ENCODE assay signal across 17 mouse cellular contexts in the genomic region with DNA sequence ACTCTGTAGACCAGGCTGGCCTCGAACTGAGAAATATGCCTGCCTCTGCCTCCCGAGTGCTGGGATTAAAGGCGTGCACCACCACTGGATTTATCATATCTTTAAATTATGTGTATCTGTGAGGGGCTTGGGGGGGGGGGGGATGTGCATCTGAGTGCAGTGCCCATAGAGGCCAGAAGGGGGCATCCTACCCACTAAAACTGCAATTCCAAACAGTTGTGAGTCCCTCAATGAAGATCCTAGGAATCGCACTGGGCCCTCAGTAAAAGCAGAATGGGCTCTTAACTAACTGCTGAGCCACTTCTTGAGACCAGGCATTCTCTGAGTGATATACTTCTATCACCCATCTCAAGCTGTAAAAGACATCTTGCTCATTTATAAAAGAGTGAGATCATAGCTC.
DNase-seq lines count a peak whose midpoint lies in the region; ATAC-seq and TF ChIP-seq lines count a peak whose summit lies in the region.
"Had no signal": no experiment of that assay in that cellular context is flagged by ENCODE, and none has a peak within 500 bp of the region (broad histone marks: within the 10 kb centered on the region; RNA-seq: fewer than 3 reads in every experiment).

No protein-coding gene starts in this region.

- no peaks in the 10 kb centered on the region for H3K4me1 ChIP-seq in liver, postnatal 0 days (ENCODE audit: insufficient read depth)
- no peaks in the 10 kb centered on the region for H3K4me1 ChIP-seq in liver, embryonic 12.5 days
- H3K4me1 ChIP-seq in ES-Bruce4 (ENCODE audit: control insufficient read depth, insufficient read depth, low read length): no peaks in the 10 kb centered on the region

- no peak for TF ChIP-seq EP300 in liver, postnatal 0 days (IDR thresholded peaks at IDR 0.05; ENCODE audit: low read depth)
- no peak for TF ChIP-seq EP300 in ES-Bruce4 (IDR thresholded peaks at IDR 0.05; ENCODE audit: insufficient read depth, low read depth, low read length)

- no peak overlapping the region for H3K4me3 ChIP-seq in gastrocnemius, adult 2 months
- no peak overlapping the region for H3K4me3 ChIP-seq in liver, postnatal 0 days (ENCODE audit: low read depth, low read length)
- no peak overlapping the region for H3K4me3 ChIP-seq in liver, embryonic 12.5 days
- no peak overlapping the region for H3K4me3 ChIP-seq in ES-Bruce4 (ENCODE audit: low read depth, low read length)
- H3K4me3 ChIP-seq: embryonic facial prominence, embryonic 12.5 days; forebrain, embryonic 13.5 days; heart, embryonic 13.5 days; midbrain, embryonic 12.5 days had no signal

- no peak overlapping the region for H3K27ac ChIP-seq in gastrocnemius, adult 2 months
- H3K27ac ChIP-seq in liver, postnatal 0 days (ENCODE audit: low read depth): no peak overlapping the region
- no peak overlapping the region for H3K27ac ChIP-seq in liver, embryonic 12.5 days
- no peak overlapping the region for H3K27ac ChIP-seq in ES-Bruce4 (ENCODE audit: insufficient read depth, low read length)
- H3K27ac ChIP-seq: heart, embryonic 13.5 days; midbrain, embryonic 12.5 days had no signal

- DNase-seq in gastrocnemius, adult 2 months: no peak
- no peak for DNase-seq in gastrocnemius, adult 18-20 months (ENCODE audit: low spot score)
- no peak for DNase-seq in liver, postnatal 0 days
- peak; percentile 46 for DNase-seq in induced T-regulatory cell, adult 2 months (ENCODE audit: low read depth)
- no peak for DNase-seq in right cerebral cortex, adult 2 months (ENCODE audit: low spot score in 2 of 2)
- DNase-seq: adrenal gland, adult 8-10 months; cerebellum, postnatal 14 days; gastrocnemius, postnatal 14 days; kidney, adult 11 months; lung, postnatal 36 days; right cerebral cortex, postnatal 4 days had no signal

- WGBS in liver, postnatal 0 days (ENCODE audit: insufficient replicate concordance): 93% methylated on average over 4 of the region's 4 CpGs
- WGBS in liver, embryonic 12.5 days (ENCODE audit: insufficient replicate concordance): 80% methylated on average over 4 of the region's 4 CpGs

- intact Hi-C loops in gastrocnemius, adult 2 months (cut with DNase I): no loop called here

- TF ChIP-seq POLR2A in ES-Bruce4 (IDR thresholded peaks at IDR 0.05; ENCODE audit: insufficient read depth, low read length): no peak

- H3K27me3 ChIP-seq in liver, postnatal 0 days (ENCODE audit: insufficient read depth, low read length): no peaks in the 10 kb centered on the region
- H3K27me3 ChIP-seq in liver, embryonic 12.5 days (replicated peaks): no peaks in the 10 kb centered on the region
- peaks cover 1% of the 10 kb centered on the region; the same call in 1 of the 2 replicates for H3K27me3 ChIP-seq in ES-Bruce4 (ENCODE audit: control insufficient read depth, insufficient read depth, low read length, poor library complexity, severe bottlenecking)
- H3K27me3 ChIP-seq: embryonic facial prominence, embryonic 12.5 days; heart, embryonic 13.5 days; midbrain, embryonic 12.5 days had no signal

- no peaks in the 10 kb centered on the region for H3K9me3 ChIP-seq in liver, postnatal 0 days (ENCODE audit: low read length)
- no peaks in the 10 kb centered on the region for H3K9me3 ChIP-seq in liver, embryonic 12.5 days (replicated peaks)
- H3K9me3 ChIP-seq in ES-Bruce4 (replicated peaks; ENCODE audit: control insufficient read depth, insufficient read depth, low read length, poor library complexity, severe bottlenecking): no peaks in the 10 kb centered on the region
- H3K9me3 ChIP-seq: embryonic facial prominence, embryonic 12.5 days; forebrain, embryonic 13.5 days; heart, embryonic 13.5 days; midbrain, embryonic 12.5 days had no signal

- no peaks in the 10 kb centered on the region for H3K36me3 ChIP-seq in liver, postnatal 0 days (replicated peaks; ENCODE audit: insufficient read depth, low read length)
- no peaks in the 10 kb centered on the region for H3K36me3 ChIP-seq in liver, embryonic 12.5 days
- no peaks in the 10 kb centered on the region for H3K36me3 ChIP-seq in ES-Bruce4 (ENCODE audit: control insufficient read depth, insufficient read depth, low read length, poor library complexity, severe bottlenecking)
- H3K36me3 ChIP-seq: heart, embryonic 13.5 days had no signal

- H3K4me2 ChIP-seq in liver, postnatal 0 days (ENCODE audit: low read depth, low read length): no peak overlapping the region
- no peak overlapping the region for H3K4me2 ChIP-seq in liver, embryonic 12.5 days
- H3K4me2 ChIP-seq: embryonic facial prominence, embryonic 12.5 days; forebrain, embryonic 13.5 days; heart, embryonic 13.5 days; midbrain, embryonic 12.5 days had no signal

- H3K9ac ChIP-seq in liver, postnatal 0 days (replicated peaks): no peak overlapping the region
- no peak overlapping the region for H3K9ac ChIP-seq in liver, embryonic 12.5 days
- H3K9ac ChIP-seq in ES-Bruce4 (ENCODE audit: low read depth, poor library complexity, severe bottlenecking): no peak overlapping the region
- H3K9ac ChIP-seq: embryonic facial prominence, embryonic 12.5 days; forebrain, embryonic 13.5 days; heart, embryonic 13.5 days; midbrain, embryonic 12.5 days had no signal

- ATAC-seq in liver, postnatal 0 days: no peak
- ATAC-seq in liver, embryonic 12.5 days: no peak
- ATAC-seq: forebrain, embryonic 13.5 days had no signal

- TF ChIP-seq CTCF in gastrocnemius, adult 2 months (IDR thresholded peaks at IDR 0.05): peak; percentile 37
- peak; percentile 38 for TF ChIP-seq CTCF in liver, postnatal 0 days (IDR thresholded peaks at IDR 0.05; ENCODE audit: low read depth)
- peak; percentile 19 for TF ChIP-seq CTCF in ES-Bruce4 (IDR thresholded peaks at IDR 0.05; ENCODE audit: low read depth, low read length)
